Mouse (Mus musculus): ENCODE data around the gene Nfasc. TPM values are rescaled to one million over a fixed set of nuclear protein-coding genes. Genes with fewer than 3 reads are reported as not detected.
A peak's percentile ranks its signal among the peaks of the same experiment; 100 is the strongest.

Gene Nfasc
- polyA plus RNA-seq (2016; fragmentation: Nextera tagmentation; extraction: Ambion mirVana), result 50.6 and 50.7 TPM in 2 replicates

DNA sequence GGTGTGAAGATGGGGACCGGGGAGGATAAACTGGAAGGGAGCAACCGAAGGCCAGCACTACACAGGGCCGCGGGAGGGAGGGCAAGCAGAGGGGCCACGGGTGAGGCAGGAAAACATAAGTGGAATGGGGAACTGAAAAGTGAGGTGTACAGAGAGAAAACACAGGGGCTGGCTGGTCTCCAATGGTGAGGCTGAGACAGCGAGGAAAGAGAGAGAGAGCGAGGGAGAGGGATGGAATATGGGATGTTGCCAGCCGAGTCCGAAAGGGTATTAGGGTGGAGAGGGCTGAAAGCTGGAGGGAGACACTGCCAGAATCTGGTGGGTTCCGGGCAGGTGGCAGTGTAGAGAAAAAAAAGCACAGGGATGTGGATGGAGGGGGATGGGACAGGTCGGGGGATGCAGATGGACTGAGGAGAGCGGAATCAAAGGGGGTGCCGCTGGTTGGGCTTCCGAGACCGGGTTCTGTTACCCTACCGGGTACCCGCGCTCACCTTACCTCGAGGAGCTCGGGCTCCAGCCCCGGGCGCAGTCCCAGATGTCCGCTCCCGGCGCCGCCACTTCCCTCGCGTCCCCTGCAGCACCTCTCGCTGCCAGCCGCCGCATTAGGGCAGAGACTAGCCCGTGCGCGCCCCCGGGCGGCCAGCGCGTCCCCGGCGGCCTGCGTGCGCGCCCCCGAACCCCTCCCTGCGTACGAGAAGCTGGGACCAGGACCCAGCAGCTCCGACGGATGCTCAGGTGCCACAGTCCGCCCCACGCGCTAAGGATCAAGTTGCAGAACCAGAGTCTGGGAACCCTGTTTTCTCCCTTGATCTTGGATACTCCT lies at the start of gene Nfasc:
TSS of gene Nfasc (minus strand) at position 623 of the 823 bp plus-strand sequence.
- H3K4me3 ChIP-seq, result peak within 1 kb of the TSS; percentile 63
- no peaks in the 10 kb centered on the region for H3K9me3 ChIP-seq (replicated peaks)
- peaks cover 17% of the 10 kb centered on the region for H3K27me3 ChIP-seq
- peak within 1 kb of the TSS; percentile 81 for H3K4me2 ChIP-seq (replicated peaks)
- peaks cover 36% of the 10 kb centered on the region for H3K4me1 ChIP-seq
- H3K27ac ChIP-seq, result peak within 1 kb of the TSS; percentile 89
- peak within 1 kb of the TSS; percentile 78 for H3K9ac ChIP-seq
- ATAC-seq (ENCODE audit: low FRiP score), result peak; percentile 69
- H3K36me3 ChIP-seq, result no peaks in the 10 kb centered on the region
- WGBS, result 3% methylated on average over 51 of the region's 51 CpGs

- WGBS, result 92% methylated on average over 6 of the region's 6 CpGs
- 0 out of 2 replicates have a peak, but pooled peaks cover 5% of the 10 kb centered on the region for H3K4me1 ChIP-seq
- no peak for ATAC-seq (ENCODE audit: low FRiP score)
- no peak overlapping the region for H3K9ac ChIP-seq
- H3K27me3 ChIP-seq, result no peaks in the 10 kb centered on the region
- no peak overlapping the region for H3K4me2 ChIP-seq (replicated peaks)
- no peaks in the 10 kb centered on the region for H3K36me3 ChIP-seq
- H3K27ac ChIP-seq, result no peak overlapping the region
- H3K9me3 ChIP-seq (replicated peaks), result no peaks in the 10 kb centered on the region
- H3K4me3 ChIP-seq, result no peak overlapping the region
Measured at GRCm38 (mm10) chr1:132791049-132791448, 49.5 kb upstream of the Nfasc start.

DNA sequence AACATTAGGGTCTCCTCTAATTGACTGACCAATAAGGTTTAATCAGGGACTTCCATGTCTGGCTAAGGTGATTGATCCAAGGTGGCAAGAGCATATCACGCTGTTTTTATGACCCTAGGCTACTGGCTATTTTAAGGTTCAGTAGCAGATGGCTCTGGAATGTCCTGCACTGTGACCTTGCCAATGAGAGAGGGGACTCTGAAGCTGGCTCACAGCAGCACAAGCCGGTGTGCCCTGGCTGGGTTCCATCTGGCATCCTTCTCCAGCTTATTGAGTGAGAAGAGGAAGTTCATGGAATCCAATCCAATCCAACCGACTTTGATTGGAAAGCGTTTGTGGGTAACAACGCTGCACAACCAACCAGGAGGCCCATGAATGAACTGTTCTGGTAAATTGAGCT lies 45.3 kb upstream of the Nfasc start:
- H3K4me1 ChIP-seq, result 0 out of 2 replicates have a peak, but pooled peaks cover 5% of the 10 kb centered on the region
- no peaks in the 10 kb centered on the region for H3K27me3 ChIP-seq
- H3K36me3 ChIP-seq, result no peaks in the 10 kb centered on the region
- no peak overlapping the region for H3K27ac ChIP-seq
- WGBS, result 85% methylated on average over 5 of the region's 5 CpGs
- H3K4me2 ChIP-seq (replicated peaks), result no peak overlapping the region
- no peak overlapping the region for H3K4me3 ChIP-seq
- H3K9ac ChIP-seq, result no peak overlapping the region
- no peaks in the 10 kb centered on the region for H3K9me3 ChIP-seq (replicated peaks)
- no peak for ATAC-seq (ENCODE audit: low FRiP score)

DNA sequence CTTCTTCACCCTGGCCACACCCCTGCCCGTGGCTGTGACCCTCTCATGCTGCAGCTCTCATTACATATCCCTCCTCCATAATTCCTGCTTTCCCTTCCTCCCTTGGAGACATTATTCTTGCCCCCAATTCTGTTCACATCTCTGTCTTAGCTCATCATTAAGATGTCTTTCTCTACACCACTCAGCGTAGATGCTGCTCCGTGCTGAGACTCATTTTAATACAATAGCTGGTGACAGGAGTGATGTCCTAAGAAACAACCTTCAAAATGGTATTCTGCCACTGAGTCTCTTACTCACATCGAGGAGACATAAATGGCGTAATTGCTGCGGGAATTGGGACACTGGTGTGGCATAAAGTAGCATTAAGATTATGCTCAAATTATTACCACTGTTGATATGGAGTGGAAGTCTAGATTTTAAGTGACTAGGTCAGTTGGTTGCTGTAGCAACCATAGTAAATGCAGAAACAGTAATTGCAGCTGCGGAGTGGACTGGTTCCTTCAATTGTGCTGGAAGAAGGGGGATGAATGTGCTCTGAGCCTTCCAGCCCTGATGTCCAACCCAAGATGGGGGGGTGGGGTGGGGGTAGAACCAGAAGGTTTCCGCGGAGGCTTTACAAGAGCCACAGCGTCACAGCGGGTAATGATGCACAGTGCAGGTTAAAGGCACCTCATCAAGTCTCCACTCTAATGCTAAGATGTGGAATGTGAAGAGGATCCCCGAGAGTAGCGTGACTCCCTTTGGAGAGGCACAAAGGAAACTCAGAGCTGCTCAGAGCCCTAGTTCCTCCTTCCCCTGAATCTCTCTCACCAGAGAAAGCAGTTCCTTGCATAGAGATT lies 40.2 kb upstream of the Nfasc start:
- Histone ChIP-seq H3K27me3 (no peaks in the 10 kb centered on the region), H3K4me3 (no peak overlapping the region), H3K9ac (no peak overlapping the region), H3K4me2 (replicated peaks) (no peak overlapping the region), H3K36me3 (no peaks in the 10 kb centered on the region), H3K27ac (no peak overlapping the region), H3K9me3 (replicated peaks) (no peaks in the 10 kb centered on the region), H3K4me1 (no peaks in the 10 kb centered on the region)
- 66% methylated on average over 13 of the region's 13 CpGs for WGBS
- ATAC-seq (ENCODE audit: low FRiP score), result no peak

GRCm38 (mm10) chr1:132780961-132781360 lies 39.4 kb upstream of the Nfasc start:
- Histone ChIP-seq H3K9ac (no peak overlapping the region), H3K9me3 (replicated peaks) (no peaks in the 10 kb centered on the region), H3K4me1 (no peaks in the 10 kb centered on the region), H3K36me3 (no peaks in the 10 kb centered on the region), H3K27me3 (no peaks in the 10 kb centered on the region), H3K4me2 (replicated peaks) (no peak overlapping the region), H3K4me3 (no peak overlapping the region), H3K27ac (no peak overlapping the region)
- 87% methylated on average over 5 of the region's 5 CpGs for WGBS
- ATAC-seq (ENCODE audit: low FRiP score), result no peak

- WGBS, result 81% methylated on average over 1 of the region's 1 CpGs
- no peak overlapping the region for H3K4me2 ChIP-seq (replicated peaks)
- no peaks in the 10 kb centered on the region for H3K27me3 ChIP-seq
- no peaks in the 10 kb centered on the region for H3K9me3 ChIP-seq (replicated peaks)
- ATAC-seq (ENCODE audit: low FRiP score), result no peak
- no peak overlapping the region for H3K9ac ChIP-seq
- H3K36me3 ChIP-seq, result no peaks in the 10 kb centered on the region
- no peaks in the 10 kb centered on the region for H3K4me1 ChIP-seq
- H3K4me3 ChIP-seq, result no peak overlapping the region
- H3K27ac ChIP-seq, result no peak overlapping the region
Measured at GRCm38 (mm10) chr1:132780254-132780653, 38.7 kb upstream of the Nfasc start.

DNA sequence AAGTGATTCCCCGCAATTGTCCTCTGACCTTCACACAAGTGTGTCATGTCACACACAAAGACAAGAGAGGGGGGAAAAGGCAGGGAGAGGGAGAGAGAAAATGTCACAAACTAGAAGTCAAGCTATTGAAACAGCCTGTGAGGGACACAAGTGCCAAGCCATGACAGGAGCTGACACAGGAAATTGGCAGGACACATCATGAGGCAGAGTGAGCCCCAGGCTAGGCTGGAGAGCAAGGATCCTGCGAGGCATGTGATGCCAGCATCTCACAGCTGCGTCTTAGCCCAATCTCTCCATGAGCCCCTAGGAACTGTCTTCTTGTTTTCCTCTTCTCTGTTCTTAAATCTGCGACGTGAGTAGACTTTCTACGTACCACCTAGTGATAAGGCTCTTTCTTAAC lies 33.4 kb upstream of the Nfasc start:
- no peaks in the 10 kb centered on the region for H3K27me3 ChIP-seq
- H3K4me1 ChIP-seq, result no peaks in the 10 kb centered on the region
- no peak for ATAC-seq (ENCODE audit: low FRiP score)
- no peak overlapping the region for H3K4me2 ChIP-seq (replicated peaks)
- H3K9ac ChIP-seq, result no peak overlapping the region
- no peaks in the 10 kb centered on the region for H3K36me3 ChIP-seq
- no peak overlapping the region for H3K27ac ChIP-seq
- H3K9me3 ChIP-seq (replicated peaks), result no peaks in the 10 kb centered on the region
- H3K4me3 ChIP-seq, result no peak overlapping the region
- 81% methylated on average over 6 of the region's 6 CpGs for WGBS

DNA sequence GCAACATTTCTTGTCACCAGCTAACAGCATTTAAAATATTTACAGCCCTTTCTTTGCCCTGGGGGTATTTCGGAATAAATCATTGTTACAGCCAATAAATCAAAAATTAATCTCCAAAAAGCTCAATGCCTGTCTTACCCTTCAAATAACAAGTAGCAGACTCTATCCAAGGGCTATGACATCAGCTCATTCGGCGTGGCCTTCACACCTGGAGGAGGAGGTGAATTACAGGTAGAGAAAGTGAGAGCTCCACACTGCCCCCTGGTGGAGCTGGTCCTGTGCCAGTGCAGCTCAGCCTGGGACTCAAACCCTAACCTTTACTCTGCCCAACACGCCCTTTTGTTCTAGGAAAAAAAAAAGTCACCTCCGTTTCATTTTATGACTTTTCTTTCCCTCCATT lies 29.8 kb upstream of the Nfasc start:
- H3K36me3 ChIP-seq, result no peaks in the 10 kb centered on the region
- no peak overlapping the region for H3K4me3 ChIP-seq
- no peak for ATAC-seq (ENCODE audit: low FRiP score)
- 33% methylated on average over 5 of the region's 5 CpGs for WGBS
- peaks cover 3% of the 10 kb centered on the region for H3K4me1 ChIP-seq
- no peak overlapping the region for H3K27ac ChIP-seq
- no peak overlapping the region for H3K4me2 ChIP-seq (replicated peaks)
- H3K27me3 ChIP-seq, result no peaks in the 10 kb centered on the region
- H3K9me3 ChIP-seq (replicated peaks), result no peaks in the 10 kb centered on the region
- H3K9ac ChIP-seq, result no peak overlapping the region

- Histone ChIP-seq H3K36me3 (no peaks in the 10 kb centered on the region), H3K27me3 (no peaks in the 10 kb centered on the region), H3K4me1 (peaks cover 16% of the 10 kb centered on the region), H3K4me3 (no peak overlapping the region), H3K9ac (no peak overlapping the region), H3K4me2 (replicated peaks) (no peak overlapping the region), H3K27ac (no peak overlapping the region), H3K9me3 (replicated peaks) (no peaks in the 10 kb centered on the region)
- ATAC-seq (ENCODE audit: low FRiP score), result no peak
- WGBS, result 70% methylated on average over 3 of the region's 3 CpGs
Measured at GRCm38 (mm10) chr1:132769559-132769958, 28.0 kb upstream of the Nfasc start.

DNA sequence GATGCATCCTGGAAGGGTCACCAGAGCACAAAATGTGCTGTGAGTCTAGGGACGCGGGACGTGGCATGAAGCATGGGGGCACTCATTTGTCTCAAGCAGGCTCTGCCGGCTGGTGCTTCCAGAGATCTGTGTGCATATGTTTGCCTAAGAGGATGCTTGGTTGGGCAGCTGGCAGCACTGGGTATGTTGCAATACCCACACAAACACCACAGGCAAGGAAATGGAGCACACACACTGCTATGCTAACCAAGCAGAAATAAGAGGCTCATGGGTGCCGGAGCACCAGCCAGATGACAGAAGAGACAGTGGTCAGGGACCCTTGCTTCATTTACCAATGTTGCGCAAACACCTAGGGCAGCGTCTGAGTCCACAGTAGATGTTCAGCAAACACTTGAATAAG lies 25.8 kb upstream of the Nfasc start:
- H3K27me3 ChIP-seq, result no peaks in the 10 kb centered on the region
- no peak overlapping the region for H3K27ac ChIP-seq
- H3K4me1 ChIP-seq, result peaks cover 16% of the 10 kb centered on the region
- 94% methylated on average over 7 of the region's 7 CpGs for WGBS
- H3K4me3 ChIP-seq, result no peak overlapping the region
- no peak overlapping the region for H3K4me2 ChIP-seq (replicated peaks)
- no peak overlapping the region for H3K9ac ChIP-seq
- ATAC-seq (ENCODE audit: low FRiP score), result no peak
- no peaks in the 10 kb centered on the region for H3K36me3 ChIP-seq
- no peaks in the 10 kb centered on the region for H3K9me3 ChIP-seq (replicated peaks)

DNA sequence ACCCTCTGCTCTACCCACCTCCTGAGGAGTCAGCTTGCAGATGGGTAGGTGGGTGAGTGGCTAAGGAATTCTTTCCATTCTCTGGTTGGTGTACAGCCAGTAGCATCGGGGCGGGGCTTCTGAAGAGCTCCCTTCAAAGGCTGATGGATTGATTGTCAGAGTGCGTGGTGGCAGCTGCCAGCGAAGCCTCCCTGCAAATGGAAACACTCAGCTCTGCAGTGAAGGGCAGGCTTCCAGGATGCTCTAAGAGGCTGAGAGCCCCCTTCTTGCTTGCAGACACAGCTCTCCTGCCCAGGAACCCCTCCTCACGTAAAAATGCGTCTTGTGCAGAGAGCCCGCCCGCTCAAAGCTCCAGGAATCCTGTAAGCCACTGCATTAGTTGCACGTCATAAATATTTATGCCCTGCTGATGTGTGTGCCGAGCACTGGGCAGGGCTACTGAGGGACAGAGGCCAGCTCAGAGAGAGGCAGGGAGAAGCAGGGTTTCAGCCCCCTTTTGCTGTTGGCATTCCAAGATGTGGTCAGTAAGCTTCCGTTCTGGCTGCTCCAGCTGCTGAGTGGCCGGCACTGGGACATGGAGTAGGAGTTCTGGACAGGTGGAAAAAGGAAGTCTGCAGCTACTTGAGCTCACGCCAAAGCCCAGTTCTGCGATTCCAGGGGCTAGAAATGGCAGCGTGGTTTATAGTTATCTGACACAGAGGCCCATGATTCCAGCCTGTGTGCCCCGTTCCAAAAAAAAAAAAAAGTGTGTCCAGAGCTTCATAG lies 24.5 kb upstream of the Nfasc start:
- peak overlapping the region; percentile 49 for H3K4me2 ChIP-seq (replicated peaks)
- 28% methylated on average over 16 of the region's 16 CpGs for whole genome bisulfite sequencing
- peaks cover 16% of the 10 kb centered on the region for H3K4me1 ChIP-seq
- H3K4me3 ChIP-seq, result peak overlapping the region; percentile 15; the same call in 1 of the 2 replicates
- H3K27ac ChIP-seq, result peak overlapping the region; percentile 76
- no peaks in the 10 kb centered on the region for H3K9me3 ChIP-seq (replicated peaks)
- H3K9ac ChIP-seq, result peak overlapping the region; percentile 33
- H3K36me3 ChIP-seq, result no peaks in the 10 kb centered on the region
- no peaks in the 10 kb centered on the region for H3K27me3 ChIP-seq
- peak; percentile 87 for ATAC-seq (ENCODE audit: low FRiP score)

GRCm38 (mm10) chr1:132765222-132765621 lies 23.6 kb upstream of the Nfasc start:
- peak; percentile 26; the same call in 1 of the 2 replicates for ATAC-seq (ENCODE audit: low FRiP score)
- Histone ChIP-seq H3K27me3 (no peaks in the 10 kb centered on the region), H3K36me3 (no peaks in the 10 kb centered on the region), H3K4me1 (peaks cover 16% of the 10 kb centered on the region), H3K4me3 (no peak overlapping the region), H3K9me3 (replicated peaks) (no peaks in the 10 kb centered on the region), H3K27ac (peak overlapping the region; percentile 76), H3K4me2 (replicated peaks) (0 out of 2 replicates have a peak overlapping the region, but pooled peaks have one; percentile 49), H3K9ac (no peak overlapping the region)
- 82% methylated on average over 10 of the region's 10 CpGs for WGBS

All from hindbrain, embryonic 12.5 days (tissue).